Mouse (Mus musculus) adipocyte (in vitro differentiated cells): ENCODE measurements at regions not wholly inside any gene's neighbourhood (a gene's known extent, or its start where the extent isn't known, plus 50 kb on each side); places are given as distances from the start of the nearest gene placed in this dataset.
A peak's percentile ranks its signal among the peaks of the same experiment; 100 is the strongest.
"Not testable (repeated sequence)": the region's sequence is repeated elsewhere in the genome, so short reads cannot be mapped to it uniquely, and the experiment has no call there.

Experiments used
- DNase-seq: peaks from one replicate; pipeline ENCODE4 v3.0.0-alpha.2; 2016; ENCODE audit warnings: low spot score

- no peak for DNase-seq
Measured at GRCm38 (mm10) chr1:189156906-189157305, 149.3 kb upstream of the Kctd3 start.

GRCm38 (mm10) chr1:189154376-189154775 is 146.7 kb upstream of the Kctd3 start:
- no peak for DNase-seq

- no peak for DNase-seq
Measured at GRCm38 (mm10) chr1:189153150-189153549, 145.5 kb upstream of the Kctd3 start.

GRCm38 (mm10) chr1:189142982-189143451 is 135.4 kb upstream of the Kctd3 start:
- DNase-seq = no peak

GRCm38 (mm10) chr1:189142551-189142950 is 134.9 kb upstream of the Kctd3 start:
- no peak for DNase-seq

- no peak for DNase-seq
Measured at GRCm38 (mm10) chr1:189141694-189142093, 134.1 kb upstream of the Kctd3 start.

- DNase-seq = no peak
Measured at GRCm38 (mm10) chr1:189136731-189137385, 129.2 kb upstream of the Kctd3 start.

GRCm38 (mm10) chr1:189135826-189136225 is 128.2 kb upstream of the Kctd3 start:
- DNase-seq = no peak

GRCm38 (mm10) chr1:189128706-189129105 is 121.1 kb upstream of the Kctd3 start:
- DNase-seq = no peak

GRCm38 (mm10) chr1:189128246-189128645 is 120.6 kb upstream of the Kctd3 start:
- DNase-seq = not testable (repeated sequence)

- DNase-seq = no peak
Measured at GRCm38 (mm10) chr1:189127367-189127766, 119.7 kb upstream of the Kctd3 start.

- DNase-seq = no peak
Measured at GRCm38 (mm10) chr1:189119941-189120735, 112.5 kb upstream of the Kctd3 start.

- not testable (repeated sequence) for DNase-seq
Measured at GRCm38 (mm10) chr1:189119005-189119404, 111.4 kb upstream of the Kctd3 start.

- no peak for DNase-seq
Measured at GRCm38 (mm10) chr1:189118582-189118981, 110.9 kb upstream of the Kctd3 start.

- no peak for DNase-seq
Measured at GRCm38 (mm10) chr1:189115914-189116313, 108.3 kb upstream of the Kctd3 start.

- DNase-seq = no peak
Measured at GRCm38 (mm10) chr1:189115279-189115678, 107.6 kb upstream of the Kctd3 start.

GRCm38 (mm10) chr1:189108260-189109035 is 100.8 kb upstream of the Kctd3 start:
- DNase-seq = no peak

GRCm38 (mm10) chr1:189107841-189108240 is 100.2 kb upstream of the Kctd3 start:
- DNase-seq = no peak

GRCm38 (mm10) chr1:189107156-189107555 is 99.5 kb upstream of the Kctd3 start:
- DNase-seq = peak; percentile 73

GRCm38 (mm10) chr1:189105276-189105675 is 97.6 kb upstream of the Kctd3 start:
- DNase-seq = no peak

- DNase-seq = no peak
Measured at GRCm38 (mm10) chr1:189102781-189103180, 95.1 kb upstream of the Kctd3 start.

- DNase-seq = no peak
Measured at GRCm38 (mm10) chr1:189099121-189099520, 91.5 kb upstream of the Kctd3 start.

- no peak for DNase-seq
Measured at GRCm38 (mm10) chr1:189092819-189093218, 85.2 kb upstream of the Kctd3 start.
